11 mouse cellular contexts compared by ENCODE assay signal in genomic region chr4:66586647-66587046, GRCm38 (mm10).
"Had no signal": no experiment of that assay in that cellular context is flagged by ENCODE, and none has a peak within 500 bp of the region (broad histone marks: within the 10 kb centered on the region; RNA-seq: fewer than 3 reads in every experiment).

No protein-coding gene starts in this region.

- H3K9me3 ChIP-seq: limb, embryonic 13.5 days; neural tube, embryonic 15.5 days had no signal

- H3K4me3 ChIP-seq: layer of hippocampus, adult 2 months; limb, embryonic 13.5 days; neural tube, embryonic 15.5 days had no signal

- H3K36me3 ChIP-seq: limb, embryonic 13.5 days; neural tube, embryonic 15.5 days had no signal

- H3K4me1 ChIP-seq: limb, embryonic 13.5 days; neural tube, embryonic 15.5 days had no signal

- H3K9ac ChIP-seq: limb, embryonic 13.5 days; liver, embryonic 14.5 days; neural tube, embryonic 15.5 days had no signal

- H3K27ac ChIP-seq: layer of hippocampus, adult 2 months; limb, embryonic 13.5 days; liver, embryonic 14.5 days; neural tube, embryonic 15.5 days; stomach, postnatal 0 days had no signal

- H3K4me2 ChIP-seq: limb, embryonic 13.5 days; neural tube, embryonic 15.5 days had no signal

- H3K27me3 ChIP-seq: limb, embryonic 13.5 days; neural tube, embryonic 15.5 days had no signal

- DNase-seq: kidney, postnatal 10 days; kidney, postnatal 4 days; left cerebral cortex, postnatal 4 days; lung, adult 18-20 months; right cerebral cortex, adult 18-20 months; thymus, postnatal 4 days had no signal
